Mouse (Mus musculus): ENCODE data around the gene Bcl11a. TPM values are rescaled to one million over a fixed set of nuclear protein-coding genes. Genes with fewer than 3 reads are reported as not detected.

The Bcl11a gene
- 66.6 and 71.7 TPM in 2 replicates for polyA plus RNA-seq (2014; fragmentation: Nextera tagmentation; extraction: Ambion mirVana)

DNA sequence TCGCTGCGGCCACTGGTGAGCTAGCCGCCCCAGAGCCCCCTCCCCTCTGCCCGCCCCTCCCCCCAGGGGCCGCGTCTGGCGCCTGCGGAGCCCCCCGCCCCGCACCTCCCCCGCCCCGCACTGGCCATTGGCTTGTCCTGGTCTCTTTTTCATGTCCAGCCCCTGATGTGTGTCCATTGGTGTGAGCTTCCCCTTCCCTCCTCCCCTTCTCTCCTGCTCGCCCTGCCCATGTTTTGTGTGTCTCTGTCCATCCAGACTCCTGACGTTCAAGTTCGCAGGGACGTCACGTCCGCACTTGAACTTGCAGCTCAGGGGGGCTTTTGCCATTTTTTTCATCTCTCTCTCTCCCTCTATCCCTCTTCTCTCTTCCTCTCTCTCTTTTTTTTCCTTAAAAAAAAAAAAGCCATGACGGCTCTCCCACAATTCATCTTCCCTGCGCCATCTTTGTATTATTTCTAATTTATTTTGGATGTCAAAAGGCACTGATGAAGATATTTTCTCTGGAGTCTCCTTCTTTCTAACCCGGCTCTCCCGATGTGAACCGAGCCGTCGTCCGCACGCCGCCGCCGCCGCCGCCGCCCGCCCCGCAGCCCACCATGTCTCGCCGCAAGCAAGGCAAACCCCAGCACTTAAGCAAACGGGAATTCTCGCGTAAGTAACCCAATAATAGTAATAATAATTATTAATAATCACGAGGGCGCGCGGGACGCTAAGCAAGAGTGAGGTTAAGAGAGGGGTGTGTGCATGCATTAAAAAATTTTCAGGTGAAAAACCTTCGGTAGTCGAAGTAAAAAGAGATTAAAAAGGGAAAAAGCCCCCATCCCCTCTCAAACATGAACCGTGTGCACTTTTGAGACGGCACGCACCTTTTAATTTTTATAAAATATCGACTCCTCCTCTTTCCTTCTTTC, at the start of gene Bcl11a:
TSS of gene Bcl11a (plus strand) at position 262 of the 911 bp plus-strand sequence.
- Histone ChIP-seq H3K4me1 (replicated peaks; ENCODE audit: control insufficient read depth, insufficient read depth, low read length) (0 out of 2 replicates have a peak, but pooled peaks cover 3% of the 10 kb centered on the region), H3K36me3 (ENCODE audit: control insufficient read depth, insufficient read depth, low read length) (no peaks in the 10 kb centered on the region), H3K9me3 (ENCODE audit: control insufficient read depth, low read length) (no peaks in the 10 kb centered on the region), H3K27ac (ENCODE audit: low read depth, low read length) (peak within 1 kb of the TSS; percentile 95), H3K4me3 (ENCODE audit: low read depth, low read length) (peak within 1 kb of the TSS; percentile 87), H3K4me2 (replicated peaks; ENCODE audit: low read depth, low read length) (peak within 1 kb of the TSS; percentile 97), H3K9ac (ENCODE audit: low read depth, low read length) (peak within 1 kb of the TSS; percentile 97), H3K27me3 (ENCODE audit: control insufficient read depth, insufficient read depth, low read length) (no peaks in the 10 kb centered on the region)
- DNase-seq (ENCODE audit: low spot score) = peak; percentile 87
- ATAC-seq (ENCODE audit: low FRiP score) = peak; percentile 79
- under 1% methylated on average over 43 of the region's 51 CpGs for WGBS

DNA sequence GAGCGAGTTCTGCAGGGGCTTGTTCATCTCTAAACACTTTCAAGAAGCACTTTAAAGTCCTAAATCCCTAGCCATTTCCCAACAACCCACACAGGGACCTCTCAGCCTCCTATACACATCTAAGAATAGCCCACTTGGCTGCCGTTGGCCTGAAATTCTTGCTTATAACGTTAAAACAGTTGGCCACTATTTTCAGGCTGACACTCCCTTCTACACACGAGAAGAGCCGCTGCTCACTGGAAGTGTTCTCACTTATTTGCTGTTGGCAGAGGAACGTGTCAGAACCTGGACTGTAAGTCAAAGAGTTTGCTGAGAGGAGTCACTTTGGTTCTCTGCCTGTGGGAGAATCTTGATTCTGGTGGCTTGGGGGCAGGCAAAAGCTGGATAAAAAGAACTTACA, 33.8 kb upstream of the Bcl11a start:
- Histone ChIP-seq H3K9me3 (ENCODE audit: control insufficient read depth, low read length) (no peaks in the 10 kb centered on the region), H3K27ac (ENCODE audit: low read depth, low read length) (no peak overlapping the region), H3K4me3 (ENCODE audit: low read depth, low read length) (no peak overlapping the region), H3K4me1 (replicated peaks; ENCODE audit: control insufficient read depth, insufficient read depth, low read length) (no peaks in the 10 kb centered on the region), H3K4me2 (replicated peaks; ENCODE audit: low read depth, low read length) (no peak overlapping the region), H3K9ac (ENCODE audit: low read depth, low read length) (no peak overlapping the region), H3K27me3 (ENCODE audit: control insufficient read depth, insufficient read depth, low read length) (no peaks in the 10 kb centered on the region), H3K36me3 (ENCODE audit: control insufficient read depth, insufficient read depth, low read length) (no peaks in the 10 kb centered on the region)
- WGBS = 82% methylated on average over 6 of the region's 6 CpGs
- DNase-seq (ENCODE audit: low spot score) (no peak), ATAC-seq (ENCODE audit: low FRiP score) (no peak)

- WGBS = 5% methylated on average over 28 of the region's 28 CpGs
- H3K9ac ChIP-seq (ENCODE audit: low read depth, low read length) = peak overlapping the region; percentile 67
- peak overlapping the region; percentile 56 for H3K4me2 ChIP-seq (replicated peaks; ENCODE audit: low read depth, low read length)
- H3K36me3 ChIP-seq (ENCODE audit: control insufficient read depth, insufficient read depth, low read length) = no peaks in the 10 kb centered on the region
- no peaks in the 10 kb centered on the region for H3K9me3 ChIP-seq (ENCODE audit: control insufficient read depth, low read length)
- peak overlapping the region; percentile 11; the same call in 1 of the 2 replicates for H3K27ac ChIP-seq (ENCODE audit: low read depth, low read length)
- peak overlapping the region; percentile 37 for H3K4me3 ChIP-seq (ENCODE audit: low read depth, low read length)
- ATAC-seq (ENCODE audit: low FRiP score) = peak; percentile 94
- no peaks in the 10 kb centered on the region for H3K4me1 ChIP-seq (replicated peaks; ENCODE audit: control insufficient read depth, insufficient read depth, low read length)
- peak; percentile 94 for DNase-seq (ENCODE audit: low spot score)
- no peaks in the 10 kb centered on the region; the same call in 1 of the 2 replicates for H3K27me3 ChIP-seq (ENCODE audit: control insufficient read depth, insufficient read depth, low read length)
These were observed 28.4 kb upstream of the Bcl11a start for GRCm38 (mm10) chr11:24049226-24050031.

- no peak overlapping the region for H3K4me2 ChIP-seq (replicated peaks; ENCODE audit: low read depth, low read length)
- 84% methylated on average over 11 of the region's 11 CpGs for WGBS
- H3K9me3 ChIP-seq (ENCODE audit: control insufficient read depth, low read length) = no peaks in the 10 kb centered on the region
- no peak overlapping the region; the same call in 1 of the 2 replicates for H3K9ac ChIP-seq (ENCODE audit: low read depth, low read length)
- H3K4me3 ChIP-seq (ENCODE audit: low read depth, low read length) = no peak overlapping the region
- no peaks in the 10 kb centered on the region for H3K4me1 ChIP-seq (replicated peaks; ENCODE audit: control insufficient read depth, insufficient read depth, low read length)
- DNase-seq (ENCODE audit: low spot score) = peak; percentile 12
- H3K27me3 ChIP-seq (ENCODE audit: control insufficient read depth, insufficient read depth, low read length) = no peaks in the 10 kb centered on the region; the same call in 1 of the 2 replicates
- no peaks in the 10 kb centered on the region for H3K36me3 ChIP-seq (ENCODE audit: control insufficient read depth, insufficient read depth, low read length)
- no peak for ATAC-seq (ENCODE audit: low FRiP score)
- H3K27ac ChIP-seq (ENCODE audit: low read depth, low read length) = no peak overlapping the region
These were observed 27.7 kb upstream of the Bcl11a start for GRCm38 (mm10) chr11:24050032-24050757.

GRCm38 (mm10) chr11:24052882-24053281, 25.0 kb upstream of the Bcl11a start:
- no peak overlapping the region for H3K4me3 ChIP-seq (ENCODE audit: low read depth, low read length)
- no peaks in the 10 kb centered on the region for H3K9me3 ChIP-seq (ENCODE audit: control insufficient read depth, low read length)
- H3K9ac ChIP-seq (ENCODE audit: low read depth, low read length) = no peak overlapping the region
- peak; percentile 51 for DNase-seq (ENCODE audit: low spot score)
- no peak overlapping the region for H3K4me2 ChIP-seq (replicated peaks; ENCODE audit: low read depth, low read length)
- H3K27ac ChIP-seq (ENCODE audit: low read depth, low read length) = no peak overlapping the region
- WGBS = 62% methylated on average over 6 of the region's 6 CpGs
- no peaks in the 10 kb centered on the region; the same call in 1 of the 2 replicates for H3K27me3 ChIP-seq (ENCODE audit: control insufficient read depth, insufficient read depth, low read length)
- no peaks in the 10 kb centered on the region for H3K4me1 ChIP-seq (replicated peaks; ENCODE audit: control insufficient read depth, insufficient read depth, low read length)
- ATAC-seq (ENCODE audit: low FRiP score) = no peak
- H3K36me3 ChIP-seq (ENCODE audit: control insufficient read depth, insufficient read depth, low read length) = no peaks in the 10 kb centered on the region

DNA sequence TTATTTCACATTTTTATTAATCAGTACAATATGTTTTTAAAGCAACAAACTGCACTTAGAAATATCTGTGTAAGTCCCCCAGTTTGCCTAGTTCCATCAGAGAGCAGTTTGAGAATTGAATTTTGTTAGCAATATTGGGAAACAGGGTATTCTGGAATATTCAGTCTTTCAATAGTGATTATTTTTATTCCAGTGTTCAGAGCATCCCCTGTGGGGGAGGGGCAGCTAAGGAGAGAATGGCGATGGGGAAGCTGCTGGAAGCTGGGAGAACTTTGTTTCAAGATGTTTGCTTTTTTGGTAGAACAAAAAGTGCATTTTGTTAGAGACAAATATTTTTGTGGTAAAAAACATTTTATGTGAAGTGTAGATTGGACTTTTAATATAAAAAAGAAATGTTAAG, 18.7 kb upstream of the Bcl11a start:
- peak; percentile 38 for DNase-seq (ENCODE audit: low spot score)
- Histone ChIP-seq H3K27me3 (ENCODE audit: control insufficient read depth, insufficient read depth, low read length) (no peaks in the 10 kb centered on the region; the same call in 1 of the 2 replicates), H3K36me3 (ENCODE audit: control insufficient read depth, insufficient read depth, low read length) (no peaks in the 10 kb centered on the region), H3K4me2 (replicated peaks; ENCODE audit: low read depth, low read length) (no peak overlapping the region), H3K9me3 (ENCODE audit: control insufficient read depth, low read length) (no peaks in the 10 kb centered on the region), H3K9ac (ENCODE audit: low read depth, low read length) (no peak overlapping the region), H3K4me3 (ENCODE audit: low read depth, low read length) (no peak overlapping the region), H3K27ac (ENCODE audit: low read depth, low read length) (no peak overlapping the region), H3K4me1 (replicated peaks; ENCODE audit: control insufficient read depth, insufficient read depth, low read length) (peaks cover 6% of the 10 kb centered on the region)
- WGBS = 7% methylated on average over 1 of the region's 1 CpGs
- no peak for ATAC-seq (ENCODE audit: low FRiP score)

DNA sequence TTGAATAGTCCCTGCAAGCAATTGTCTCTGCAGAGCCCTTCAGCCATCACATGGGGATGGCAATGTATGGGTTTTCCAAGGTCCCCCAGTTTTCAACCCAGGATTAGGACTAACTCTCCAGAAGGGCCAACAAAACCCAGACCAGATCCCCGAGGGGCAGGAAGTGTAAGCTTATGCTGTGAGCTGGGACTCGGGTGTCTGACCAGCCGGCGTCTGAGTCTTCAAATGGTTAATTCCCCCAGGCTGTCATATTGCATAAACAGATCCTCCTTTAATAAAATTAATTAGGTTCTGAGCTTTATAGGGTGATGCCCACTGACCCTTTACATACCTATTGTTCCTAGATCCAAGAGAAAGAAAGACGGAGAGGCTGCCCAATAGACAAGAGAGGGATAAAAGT, 17.4 kb upstream of the Bcl11a start:
- WGBS = 2% methylated on average over 5 of the region's 5 CpGs
- peak overlapping the region; percentile 59 for H3K4me2 ChIP-seq (replicated peaks; ENCODE audit: low read depth, low read length)
- peak overlapping the region; percentile 23; the same call in 1 of the 2 replicates for H3K9ac ChIP-seq (ENCODE audit: low read depth, low read length)
- no peaks in the 10 kb centered on the region for H3K36me3 ChIP-seq (ENCODE audit: control insufficient read depth, insufficient read depth, low read length)
- DNase-seq (ENCODE audit: low spot score) (peak; percentile 50), ATAC-seq (ENCODE audit: low FRiP score) (no peak; the same call in 1 of the 2 replicates)
- no peak overlapping the region for H3K4me3 ChIP-seq (ENCODE audit: low read depth, low read length)
- peaks cover 6% of the 10 kb centered on the region for H3K4me1 ChIP-seq (replicated peaks; ENCODE audit: control insufficient read depth, insufficient read depth, low read length)
- no peaks in the 10 kb centered on the region; the same call in 1 of the 2 replicates for H3K27me3 ChIP-seq (ENCODE audit: control insufficient read depth, insufficient read depth, low read length)
- H3K27ac ChIP-seq (ENCODE audit: low read depth, low read length) = 0 out of 2 replicates have a peak overlapping the region, but pooled peaks have one; percentile 42
- no peaks in the 10 kb centered on the region for H3K9me3 ChIP-seq (ENCODE audit: control insufficient read depth, low read length)

DNA sequence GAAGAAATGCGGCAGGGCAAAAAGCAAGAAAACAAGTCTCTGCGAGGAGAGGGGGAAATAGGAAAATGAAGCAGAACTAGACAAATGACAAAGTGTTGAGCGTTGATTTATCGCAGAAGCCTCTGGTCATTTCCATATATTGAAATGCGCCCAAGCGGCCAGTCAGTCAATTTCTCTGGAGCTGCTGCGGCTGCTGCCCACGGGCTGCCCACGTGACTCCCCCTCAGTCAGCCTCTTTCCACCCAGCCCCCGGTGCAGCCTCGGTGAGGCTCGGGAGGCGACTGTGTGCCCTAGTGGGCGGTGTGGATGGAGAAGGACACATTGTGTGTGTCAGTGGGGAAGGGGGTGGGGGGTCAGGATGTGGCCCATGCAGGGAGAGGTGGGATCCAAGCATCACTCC, 16.0 kb upstream of the Bcl11a start:
- Histone ChIP-seq H3K4me3 (ENCODE audit: low read depth, low read length) (peak overlapping the region; percentile 22), H3K9ac (ENCODE audit: low read depth, low read length) (0 out of 2 replicates have a peak overlapping the region, but pooled peaks have one; percentile 41), H3K36me3 (ENCODE audit: control insufficient read depth, insufficient read depth, low read length) (no peaks in the 10 kb centered on the region), H3K27me3 (ENCODE audit: control insufficient read depth, insufficient read depth, low read length) (no peaks in the 10 kb centered on the region; the same call in 1 of the 2 replicates), H3K27ac (ENCODE audit: low read depth, low read length) (peak overlapping the region; percentile 62), H3K4me1 (replicated peaks; ENCODE audit: control insufficient read depth, insufficient read depth, low read length) (peaks cover 6% of the 10 kb centered on the region), H3K4me2 (replicated peaks; ENCODE audit: low read depth, low read length) (peak overlapping the region; percentile 51), H3K9me3 (ENCODE audit: control insufficient read depth, low read length) (no peaks in the 10 kb centered on the region)
- ATAC-seq (ENCODE audit: low FRiP score) (peak; percentile 83), DNase-seq (ENCODE audit: low spot score) (peak; percentile 74)
- under 1% methylated on average over 14 of the region's 14 CpGs for WGBS

Measured in hindbrain, embryonic 11.5 days (tissue).